Mouse (Mus musculus): ENCODE results near the gene Abca4.

DNA sequence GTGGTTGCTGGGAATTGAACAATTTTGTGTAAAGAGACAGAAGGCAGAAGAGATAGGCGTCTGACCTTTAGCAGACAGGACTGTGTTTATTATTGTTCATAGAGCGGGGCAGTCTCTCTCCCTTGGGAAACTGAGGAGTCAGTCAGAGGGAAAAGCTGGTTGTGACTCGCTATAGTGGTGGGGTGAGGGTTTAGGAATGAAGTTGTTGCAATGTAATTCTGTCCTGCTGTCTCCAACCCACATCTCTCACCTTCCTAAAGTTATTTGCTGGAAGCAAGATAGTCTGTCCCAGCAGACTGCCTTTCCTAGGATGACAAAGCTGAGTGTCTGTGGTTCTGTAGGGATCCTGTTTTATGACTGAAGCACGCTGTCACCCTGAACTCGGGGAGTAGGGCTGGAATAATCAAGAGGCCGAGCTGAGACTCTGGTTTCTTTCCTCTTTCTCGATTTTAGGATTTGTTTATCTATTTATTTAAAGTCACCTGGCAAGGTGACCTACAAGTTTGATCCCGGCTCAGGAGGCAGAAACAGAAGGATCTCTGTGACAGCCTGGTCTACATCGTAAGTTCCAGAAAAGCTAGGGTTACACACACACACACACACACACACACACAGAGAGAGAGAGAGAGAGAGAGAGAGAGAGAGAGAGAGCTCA is 159.6 kb downstream of the Abca4 start:
- no peak for TF ChIP-seq CTCF (IDR thresholded peaks at IDR 0.05; ENCODE audit: extremely low read depth, insufficient read depth, insufficient read length, insufficient replicate concordance)
- TF ChIP-seq POLR2A (IDR thresholded peaks at IDR 0.05; ENCODE audit: low read depth, low read length): no peak

All from spleen, adult 2 months (tissue).